Mouse (Mus musculus): ENCODE results near the gene Angptl8. TPM values are rescaled to one million over a fixed set of nuclear protein-coding genes. Genes with fewer than 3 reads are reported as not detected.
"Not testable (repeated sequence)": the region's sequence is repeated elsewhere in the genome, so short reads cannot be mapped to it uniquely, and the experiment has no call there.

The Angptl8 gene
- total RNA-seq, 1 experiment, result not detected

DNA sequence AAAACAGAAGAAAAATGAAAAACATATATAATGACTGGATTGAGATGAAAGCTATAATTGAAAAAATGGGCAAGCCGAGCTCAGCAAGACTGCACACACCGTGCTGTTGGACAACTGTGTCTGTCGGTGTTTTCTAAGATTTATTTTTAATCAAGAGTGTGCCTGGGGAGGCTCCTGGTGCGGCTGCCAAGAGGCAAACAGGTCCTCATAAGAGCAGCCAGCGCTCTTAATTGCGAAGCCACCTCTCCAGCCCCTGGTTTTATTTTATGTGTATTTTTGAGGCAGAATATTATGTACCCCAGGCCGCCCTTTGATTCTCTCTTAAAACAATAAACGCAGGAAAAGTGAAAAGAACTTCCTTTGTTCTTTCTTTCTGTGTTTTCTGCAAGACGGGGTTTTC, 47.1 kb upstream of the Angptl8 start:
- no peaks in the 10 kb centered on the region for H3K9me3 ChIP-seq (ENCODE audit: control insufficient read depth, insufficient read depth, low read depth, low read length)
- DNase-seq (ENCODE audit: low read depth, low spot score), result no peak
- in situ Hi-C loops (cut with MboI; ENCODE audit: low sequenced_read_pairs in 2 of 2, unreplicated experiment in 2 of 2), result loop anchor here in 1 of 2 experiments (10.0 kb wide), 1 partner anchor 437 kb away; the partner anchor contains the start of gene Zfp809
- peak overlapping the region; percentile 28; the same call in 1 of the 2 replicates for H3K9ac ChIP-seq (ENCODE audit: insufficient read depth, low read depth, low read length, poor library complexity, severe bottlenecking)
- TF ChIP-seq MAFK (IDR thresholded peaks at IDR 0.05; ENCODE audit: insufficient read depth, low read depth, low read length) (no peak), ZNF384 (IDR thresholded peaks at IDR 0.05; ENCODE audit: low read depth, low read length) (no peak), HCFC1 (IDR thresholded peaks at IDR 0.05; ENCODE audit: borderline replicate concordance, insufficient read depth, low read length) (no peak), ZC3H11A (IDR thresholded peaks at IDR 0.05; ENCODE audit: borderline replicate concordance, low read depth, low read length) (no peak), CHD2 (IDR thresholded peaks at IDR 0.05; ENCODE audit: low read depth, low read length) (no peak)
- H3K4me3 ChIP-seq (ENCODE audit: insufficient read depth in 1 of 2, low read depth in 1 of 2, low read length in 2 of 2, poor library complexity in 1 of 2, severe bottlenecking in 1 of 2), result no peak overlapping the region
- peaks cover 8 to 11% of the 10 kb centered on the region in 2 experiments for H3K4me1 ChIP-seq (ENCODE audit: control insufficient read depth in 2 of 2, insufficient read depth in 2 of 2, low read length in 2 of 2, poor library complexity in 1 of 2)
- peaks cover 37% of the 10 kb centered on the region for H3K36me3 ChIP-seq (ENCODE audit: control insufficient read depth, insufficient read depth, low read length, poor library complexity, severe bottlenecking)
- peak overlapping the region; percentile 83 for H3K27ac ChIP-seq (ENCODE audit: insufficient read depth, low read depth, low read length, poor library complexity, severe bottlenecking)

DNA sequence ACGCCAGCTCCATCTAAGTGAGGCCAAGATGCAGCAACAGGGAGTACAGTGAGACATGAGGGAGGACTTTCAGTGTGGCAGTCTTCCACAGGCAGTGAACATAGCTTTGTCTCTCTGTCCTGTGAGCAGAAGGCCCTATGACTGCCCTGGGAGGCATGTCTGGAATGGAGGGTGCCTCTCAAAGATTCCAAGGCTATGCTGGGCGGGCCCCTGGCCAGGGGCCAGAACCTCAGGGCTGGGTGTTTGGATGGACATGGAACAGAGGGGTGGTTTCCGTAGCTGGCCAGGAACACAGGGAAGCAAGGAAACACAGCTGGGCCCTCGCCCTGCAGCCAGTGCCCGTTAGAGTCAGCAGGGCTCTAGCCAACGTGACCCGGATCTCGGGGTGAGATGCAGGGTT, 43.4 kb upstream of the Angptl8 start:
- no peak for TF ChIP-seq MAFK (IDR thresholded peaks at IDR 0.05; ENCODE audit: insufficient read depth, low read depth, low read length)
- TF ChIP-seq ZNF384 (IDR thresholded peaks at IDR 0.05; ENCODE audit: low read depth, low read length), result no peak
- Histone ChIP-seq H3K4me1 (ENCODE audit: control insufficient read depth in 2 of 2, insufficient read depth in 2 of 2, low read length in 2 of 2, poor library complexity in 1 of 2) (peaks cover 11% of the 10 kb centered on the region in 2 experiments), H3K9ac (ENCODE audit: insufficient read depth, low read depth, low read length, poor library complexity, severe bottlenecking) (no peak overlapping the region), H3K4me3 (ENCODE audit: insufficient read depth in 1 of 2, low read depth in 1 of 2, low read length in 2 of 2, poor library complexity in 1 of 2, severe bottlenecking in 1 of 2) (no peak overlapping the region), H3K36me3 (ENCODE audit: control insufficient read depth, insufficient read depth, low read length, poor library complexity, severe bottlenecking) (peaks cover 46% of the 10 kb centered on the region), H3K9me3 (ENCODE audit: control insufficient read depth, insufficient read depth, low read depth, low read length) (no peaks in the 10 kb centered on the region), H3K27ac (ENCODE audit: insufficient read depth, low read depth, low read length, poor library complexity, severe bottlenecking) (no peak overlapping the region)
- no peak for DNase-seq (ENCODE audit: low read depth, low spot score)
- in situ Hi-C loops (cut with MboI; ENCODE audit: low sequenced_read_pairs in 2 of 2, unreplicated experiment in 2 of 2), result no loop called here

DNA sequence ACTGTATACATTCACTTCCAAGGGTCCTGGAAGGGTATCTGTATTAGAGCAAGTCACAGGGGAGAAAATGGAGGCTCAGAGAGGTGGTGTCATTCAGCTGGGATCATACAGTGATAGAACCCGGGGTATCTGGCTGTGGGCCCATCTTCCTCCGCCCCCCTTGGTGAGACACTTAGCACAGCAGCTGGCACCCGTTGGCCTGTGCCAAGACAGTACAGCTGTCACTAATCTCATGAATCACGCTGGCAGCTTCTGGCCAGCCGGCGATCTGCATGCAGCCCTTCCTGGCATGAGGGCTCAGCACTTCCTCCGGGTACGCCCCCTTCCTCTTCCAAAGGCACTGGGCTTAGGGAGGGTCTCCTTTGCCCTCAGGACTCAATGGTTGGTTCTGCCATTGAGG, 42.7 kb upstream of the Angptl8 start:
- Histone ChIP-seq H3K4me3 (ENCODE audit: insufficient read depth in 1 of 2, low read depth in 1 of 2, low read length in 2 of 2, poor library complexity in 1 of 2, severe bottlenecking in 1 of 2) (no peak overlapping the region), H3K9ac (ENCODE audit: insufficient read depth, low read depth, low read length, poor library complexity, severe bottlenecking) (no peak overlapping the region), H3K4me1 (ENCODE audit: control insufficient read depth in 2 of 2, insufficient read depth in 2 of 2, low read length in 2 of 2, poor library complexity in 1 of 2) (peaks cover 7 to 13% of the 10 kb centered on the region in 2 experiments), H3K36me3 (ENCODE audit: control insufficient read depth, insufficient read depth, low read length, poor library complexity, severe bottlenecking) (peaks cover 46% of the 10 kb centered on the region), H3K27ac (ENCODE audit: insufficient read depth, low read depth, low read length, poor library complexity, severe bottlenecking) (no peak overlapping the region), H3K9me3 (ENCODE audit: control insufficient read depth, insufficient read depth, low read depth, low read length) (no peaks in the 10 kb centered on the region)
- no peak for TF ChIP-seq ZNF384 (IDR thresholded peaks at IDR 0.05; ENCODE audit: low read depth, low read length)
- TF ChIP-seq CHD2 (IDR thresholded peaks at IDR 0.05; ENCODE audit: low read depth, low read length), result no peak
- no peak for TF ChIP-seq ZC3H11A (IDR thresholded peaks at IDR 0.05; ENCODE audit: borderline replicate concordance, low read depth, low read length)
- no peak for TF ChIP-seq HCFC1 (IDR thresholded peaks at IDR 0.05; ENCODE audit: borderline replicate concordance, insufficient read depth, low read length)
- TF ChIP-seq MAFK (IDR thresholded peaks at IDR 0.05; ENCODE audit: insufficient read depth, low read depth, low read length), result no peak
- DNase-seq (ENCODE audit: low read depth, low spot score), result no peak
- in situ Hi-C loops (cut with MboI; ENCODE audit: low sequenced_read_pairs in 2 of 2, unreplicated experiment in 2 of 2), result no loop called here

DNA sequence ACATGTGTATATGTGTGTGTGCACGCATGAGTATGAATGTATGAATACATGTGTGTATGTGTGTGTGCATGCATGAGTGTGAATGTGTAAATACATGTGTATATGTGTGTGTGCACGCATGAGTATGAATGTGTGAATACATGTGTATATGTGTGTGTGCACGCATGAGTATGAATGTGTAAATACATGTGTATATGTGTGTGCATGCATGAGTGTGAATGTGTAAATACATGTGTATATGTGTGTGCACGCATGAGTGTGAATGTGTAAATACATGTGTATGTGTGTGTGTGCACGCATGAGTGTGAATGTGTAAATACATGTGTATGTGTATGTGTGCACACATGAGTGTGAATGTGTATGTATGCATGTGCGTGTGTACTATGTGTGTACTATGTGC, 41.8 kb upstream of the Angptl8 start:
- H3K9ac ChIP-seq (ENCODE audit: insufficient read depth, low read depth, low read length, poor library complexity, severe bottlenecking); in situ Hi-C loops (cut with MboI; ENCODE audit: low sequenced_read_pairs in 2 of 2, unreplicated experiment in 2 of 2); H3K27ac ChIP-seq (ENCODE audit: insufficient read depth, low read depth, low read length, poor library complexity, severe bottlenecking); H3K4me3 ChIP-seq (ENCODE audit: insufficient read depth in 1 of 2, low read depth in 1 of 2, low read length in 2 of 2, poor library complexity in 1 of 2, severe bottlenecking in 1 of 2); H3K9me3 ChIP-seq (ENCODE audit: control insufficient read depth, insufficient read depth, low read depth, low read length); DNase-seq (ENCODE audit: low read depth, low spot score): not testable (repeated sequence)
- Histone ChIP-seq H3K4me1 (ENCODE audit: control insufficient read depth in 2 of 2, insufficient read depth in 2 of 2, low read length in 2 of 2, poor library complexity in 1 of 2) (peaks cover 3 to 11% of the 10 kb centered on the region in 2 experiments; a peak in 3 of 4 replicates), H3K36me3 (ENCODE audit: control insufficient read depth, insufficient read depth, low read length, poor library complexity, severe bottlenecking) (peaks cover 44% of the 10 kb centered on the region)

DNA sequence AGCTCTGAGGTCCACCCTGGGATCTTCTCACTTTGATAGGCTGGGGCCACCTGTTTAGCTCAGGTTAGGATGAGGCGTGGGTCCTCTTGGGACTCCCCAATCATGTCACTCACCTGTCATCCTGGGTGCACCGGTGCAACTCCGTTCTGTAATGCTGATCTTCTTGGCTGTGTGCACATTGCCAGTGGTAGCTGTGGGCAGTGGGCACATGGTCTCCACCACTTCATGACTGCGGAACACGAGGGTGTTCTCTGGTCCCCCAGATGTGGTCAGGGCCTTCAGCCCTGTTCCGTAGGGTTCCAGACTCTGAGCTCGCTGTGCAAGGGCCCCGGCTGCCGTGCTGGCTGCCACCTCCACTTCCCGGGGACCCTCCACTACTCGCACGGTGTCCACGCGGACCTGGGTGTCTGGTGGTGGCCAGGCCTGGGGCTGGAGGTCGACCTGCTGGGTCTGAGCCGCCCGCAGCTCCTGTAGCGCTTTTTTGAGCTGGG, 40.9 kb upstream of the Angptl8 start:
- Histone ChIP-seq H3K4me3 (ENCODE audit: insufficient read depth in 1 of 2, low read depth in 1 of 2, low read length in 2 of 2, poor library complexity in 1 of 2, severe bottlenecking in 1 of 2) (peak overlapping the region; percentile 54 to 55; a peak in 1 of 4 replicates), H3K27ac (ENCODE audit: insufficient read depth, low read depth, low read length, poor library complexity, severe bottlenecking) (no peak overlapping the region), H3K4me1 (ENCODE audit: control insufficient read depth in 2 of 2, insufficient read depth in 2 of 2, low read length in 2 of 2, poor library complexity in 1 of 2) (peaks cover 7 to 11% of the 10 kb centered on the region in 2 experiments; a peak in 3 of 4 replicates), H3K9ac (ENCODE audit: insufficient read depth, low read depth, low read length, poor library complexity, severe bottlenecking) (no peak overlapping the region), H3K36me3 (ENCODE audit: control insufficient read depth, insufficient read depth, low read length, poor library complexity, severe bottlenecking) (peaks cover 40% of the 10 kb centered on the region), H3K9me3 (ENCODE audit: control insufficient read depth, insufficient read depth, low read depth, low read length) (no peaks in the 10 kb centered on the region)
- in situ Hi-C loops (cut with MboI; ENCODE audit: low sequenced_read_pairs in 2 of 2, unreplicated experiment in 2 of 2), result no loop called here
- TF ChIP-seq ZC3H11A (IDR thresholded peaks at IDR 0.05; ENCODE audit: borderline replicate concordance, low read depth, low read length), result no peak
- no peak for TF ChIP-seq CHD2 (IDR thresholded peaks at IDR 0.05; ENCODE audit: low read depth, low read length)
- no peak for TF ChIP-seq HCFC1 (IDR thresholded peaks at IDR 0.05; ENCODE audit: borderline replicate concordance, insufficient read depth, low read length)
- TF ChIP-seq ZNF384 (IDR thresholded peaks at IDR 0.05; ENCODE audit: low read depth, low read length), result no peak
- no peak for TF ChIP-seq MAFK (IDR thresholded peaks at IDR 0.05; ENCODE audit: insufficient read depth, low read depth, low read length)
- no peak for DNase-seq (ENCODE audit: low read depth, low spot score)

All from ES-E14 (cell line).